Mouse (Mus musculus) splenic B cell, adult 2 months (primary cell): Measurements from ENCODE around the gene Gm13889.
A peak's percentile ranks its signal among the peaks of the same experiment; 100 is the strongest.

ENCODE experiments used
- DNase-seq: peaks from one replicate; pipeline ENCODE4 v3.0.0-alpha.2; 2011; ENCODE audit warnings: low read depth, low spot score
- H3K27me3 ChIP-seq: 2 replicates; pipeline ENCODE4 v1.6.1; 2012; ENCODE audit warnings: mild to moderate bottlenecking, low read length, moderate library complexity, mixed read lengths; ENCODE audit not compliant: control insufficient read depth, poor library complexity, insufficient read depth, severe bottlenecking
- H3K36me3 ChIP-seq: 2 replicates; pipeline ENCODE4 v1.6.1; 2012; ENCODE audit warnings: mild to moderate bottlenecking, low read length, moderate library complexity, mixed read lengths; ENCODE audit not compliant: control insufficient read depth, poor library complexity, insufficient read depth, severe bottlenecking

The Gm13889 gene

GRCm38 (mm10) chr2:93956908-93957784, at the start of gene Gm13889:
Gene Gm13889, minus strand, starts transcription at chr2:93957201.
- H3K36me3 ChIP-seq, result no peaks in the 10 kb centered on the region
- no peaks in the 10 kb centered on the region for H3K27me3 ChIP-seq
- DNase-seq, result no peak

- Histone ChIP-seq H3K36me3 (peaks cover 19% of the 10 kb centered on the region), H3K27me3 (no peaks in the 10 kb centered on the region)
- DNase-seq, result peak; percentile 85
These were observed 45.3 kb upstream of the Gm13889 start for GRCm38 (mm10) chr2:94002331-94002730.

- no peaks in the 10 kb centered on the region for H3K27me3 ChIP-seq
- no peak for DNase-seq
- peaks cover 19% of the 10 kb centered on the region for H3K36me3 ChIP-seq
These were observed 44.9 kb upstream of the Gm13889 start for GRCm38 (mm10) chr2:94001918-94002317.

GRCm38 (mm10) chr2:94001411-94001810, 44.4 kb upstream of the Gm13889 start:
- Histone ChIP-seq H3K27me3 (no peaks in the 10 kb centered on the region), H3K36me3 (peaks cover 15% of the 10 kb centered on the region)
- DNase-seq, result no peak

GRCm38 (mm10) chr2:93996254-93996653, 39.3 kb upstream of the Gm13889 start, which contains the start of gene Gm27027:
Gene Gm27027, minus strand, starts transcription at chr2:93996354.
- H3K27me3 ChIP-seq, result no peaks in the 10 kb centered on the region
- DNase-seq, result no peak
- peaks cover 15% of the 10 kb centered on the region; the same call in 1 of the 2 replicates for H3K36me3 ChIP-seq

- Histone ChIP-seq H3K36me3 (peaks cover 13% of the 10 kb centered on the region; the same call in 1 of the 2 replicates), H3K27me3 (no peaks in the 10 kb centered on the region)
- DNase-seq, result no peak
These were observed 35.8 kb upstream of the Gm13889 start for GRCm38 (mm10) chr2:93992810-93993209.

- peaks cover 13% of the 10 kb centered on the region; the same call in 1 of the 2 replicates for H3K36me3 ChIP-seq
- DNase-seq, result no peak
- H3K27me3 ChIP-seq, result no peaks in the 10 kb centered on the region
These were observed 35.3 kb upstream of the Gm13889 start for GRCm38 (mm10) chr2:93992259-93992658.

- no peaks in the 10 kb centered on the region for H3K27me3 ChIP-seq
- DNase-seq, result no peak
These were observed 34.3 kb upstream of the Gm13889 start for GRCm38 (mm10) chr2:93991336-93991735.

GRCm38 (mm10) chr2:93988440-93988839, 31.4 kb upstream of the Gm13889 start:
- Histone ChIP-seq H3K36me3 (peaks cover 6% of the 10 kb centered on the region; the same call in 1 of the 2 replicates), H3K27me3 (no peaks in the 10 kb centered on the region)
- DNase-seq, result no peak

More at GRCm38 (mm10) chr2:93991336-93991735, 34.3 kb upstream of the Gm13889 start:
- peaks cover 13% of the 10 kb centered on the region; the same call in 1 of the 2 replicates for H3K36me3 ChIP-seq

- Histone ChIP-seq H3K27me3 (no peaks in the 10 kb centered on the region), H3K36me3 (no peaks in the 10 kb centered on the region; the same call in 1 of the 2 replicates)
- no peak for DNase-seq
These were observed 25.6 kb upstream of the Gm13889 start for GRCm38 (mm10) chr2:93982457-93983235.

GRCm38 (mm10) chr2:93979249-93980120, 22.5 kb upstream of the Gm13889 start:
- no peaks in the 10 kb centered on the region for H3K27me3 ChIP-seq
- no peaks in the 10 kb centered on the region; the same call in 1 of the 2 replicates for H3K36me3 ChIP-seq
- no peak for DNase-seq

GRCm38 (mm10) chr2:93976436-93977252, 19.6 kb upstream of the Gm13889 start:
- peak; percentile 72 for DNase-seq
- Histone ChIP-seq H3K36me3 (no peaks in the 10 kb centered on the region; the same call in 1 of the 2 replicates), H3K27me3 (no peaks in the 10 kb centered on the region)
